Mouse (Mus musculus): ENCODE results near the gene Ehmt2. TPM values are rescaled to one million over a fixed set of nuclear protein-coding genes. Genes with fewer than 3 reads are reported as not detected.

The Ehmt2 gene
- polyA plus RNA-seq, 1 experiment from 2014 or later, result 50.9 TPM

- H3K9me3 ChIP-seq (ENCODE audit: control insufficient read depth, low read length), result no peaks in the 10 kb centered on the region
- no peaks in the 10 kb centered on the region for H3K27me3 ChIP-seq (replicated peaks; ENCODE audit: control insufficient read depth, insufficient read depth, low read length)
- no peaks in the 10 kb centered on the region for H3K36me3 ChIP-seq (ENCODE audit: control insufficient read depth, insufficient read depth, low read length)
- H3K9ac ChIP-seq (ENCODE audit: low read depth, low read length), result no peak overlapping the region
- H3K4me3 ChIP-seq (ENCODE audit: low read depth, low read length), result no peak overlapping the region
- ATAC-seq (replicated peaks; ENCODE audit: low FRiP score) (no peak), DNase-seq (ENCODE audit: low spot score) (no peak)
- H3K27ac ChIP-seq (ENCODE audit: low read depth, low read length), result no peak overlapping the region
- H3K4me1 ChIP-seq (replicated peaks; ENCODE audit: control insufficient read depth, insufficient read depth, low read length), result peaks cover 9% of the 10 kb centered on the region; the same call in 1 of the 2 replicates
- 62% methylated on average over 6 of the region's 6 CpGs for WGBS
- 0 out of 2 replicates have a peak overlapping the region, but pooled peaks have one; percentile 20 for H3K4me2 ChIP-seq
Measured at GRCm38 (mm10) chr17:34884704-34885103, 13.6 kb upstream of the Ehmt2 start.

- Histone ChIP-seq H3K4me2 (no peak overlapping the region), H3K36me3 (ENCODE audit: control insufficient read depth, insufficient read depth, low read length) (no peaks in the 10 kb centered on the region), H3K9ac (ENCODE audit: low read depth, low read length) (no peak overlapping the region), H3K4me1 (replicated peaks; ENCODE audit: control insufficient read depth, insufficient read depth, low read length) (peaks cover 9% of the 10 kb centered on the region; the same call in 1 of the 2 replicates), H3K4me3 (ENCODE audit: low read depth, low read length) (no peak overlapping the region), H3K27ac (ENCODE audit: low read depth, low read length) (no peak overlapping the region), H3K27me3 (replicated peaks; ENCODE audit: control insufficient read depth, insufficient read depth, low read length) (no peaks in the 10 kb centered on the region), H3K9me3 (ENCODE audit: control insufficient read depth, low read length) (no peaks in the 10 kb centered on the region)
- ATAC-seq (replicated peaks; ENCODE audit: low FRiP score) (no peak), DNase-seq (ENCODE audit: low spot score) (no peak)
- 79% methylated on average over 3 of the region's 3 CpGs for WGBS
Measured at GRCm38 (mm10) chr17:34885615-34886014, 12.7 kb upstream of the Ehmt2 start.

GRCm38 (mm10) chr17:34887942-34888341 is 10.3 kb upstream of the Ehmt2 start:
- H3K9me3 ChIP-seq (ENCODE audit: control insufficient read depth, low read length), result no peaks in the 10 kb centered on the region
- no peak for ATAC-seq (replicated peaks; ENCODE audit: low FRiP score)
- no peak for DNase-seq (ENCODE audit: low spot score)
- H3K9ac ChIP-seq (ENCODE audit: low read depth, low read length), result no peak overlapping the region
- H3K27me3 ChIP-seq (replicated peaks; ENCODE audit: control insufficient read depth, insufficient read depth, low read length), result no peaks in the 10 kb centered on the region
- H3K4me1 ChIP-seq (replicated peaks; ENCODE audit: control insufficient read depth, insufficient read depth, low read length), result peaks cover 7% of the 10 kb centered on the region; the same call in 1 of the 2 replicates
- H3K27ac ChIP-seq (ENCODE audit: low read depth, low read length), result no peak overlapping the region
- H3K4me2 ChIP-seq, result no peak overlapping the region
- WGBS, result 78% methylated on average over 5 of the region's 5 CpGs
- no peak overlapping the region for H3K4me3 ChIP-seq (ENCODE audit: low read depth, low read length)
- no peaks in the 10 kb centered on the region for H3K36me3 ChIP-seq (ENCODE audit: control insufficient read depth, insufficient read depth, low read length)

- H3K27ac ChIP-seq (ENCODE audit: low read depth, low read length), result no peak overlapping the region
- no peaks in the 10 kb centered on the region for H3K9me3 ChIP-seq (ENCODE audit: control insufficient read depth, low read length)
- peaks cover 13% of the 10 kb centered on the region for H3K4me1 ChIP-seq (replicated peaks; ENCODE audit: control insufficient read depth, insufficient read depth, low read length)
- no peak for ATAC-seq (replicated peaks; ENCODE audit: low FRiP score)
- no peaks in the 10 kb centered on the region for H3K27me3 ChIP-seq (replicated peaks; ENCODE audit: control insufficient read depth, insufficient read depth, low read length)
- 85% methylated on average over 12 of the region's 12 CpGs for WGBS
- no peaks in the 10 kb centered on the region for H3K36me3 ChIP-seq (ENCODE audit: control insufficient read depth, insufficient read depth, low read length)
- H3K9ac ChIP-seq (ENCODE audit: low read depth, low read length), result no peak overlapping the region
- H3K4me3 ChIP-seq (ENCODE audit: low read depth, low read length), result no peak overlapping the region
- DNase-seq (ENCODE audit: low spot score), result no peak
- H3K4me2 ChIP-seq, result no peak overlapping the region
Measured at GRCm38 (mm10) chr17:34890074-34890743, 8.1 kb upstream of the Ehmt2 start.

GRCm38 (mm10) chr17:34891377-34891776 is 6.9 kb upstream of the Ehmt2 start:
- Histone ChIP-seq H3K9ac (ENCODE audit: low read depth, low read length) (no peak overlapping the region), H3K36me3 (ENCODE audit: control insufficient read depth, insufficient read depth, low read length) (peaks cover 4% of the 10 kb centered on the region), H3K4me3 (ENCODE audit: low read depth, low read length) (no peak overlapping the region), H3K4me1 (replicated peaks; ENCODE audit: control insufficient read depth, insufficient read depth, low read length) (peaks cover 21% of the 10 kb centered on the region), H3K27me3 (replicated peaks; ENCODE audit: control insufficient read depth, insufficient read depth, low read length) (no peaks in the 10 kb centered on the region), H3K27ac (ENCODE audit: low read depth, low read length) (no peak overlapping the region), H3K9me3 (ENCODE audit: control insufficient read depth, low read length) (peaks cover 3% of the 10 kb centered on the region; the same call in 1 of the 2 replicates), H3K4me2 (no peak overlapping the region)
- WGBS, result 92% methylated on average over 2 of the region's 2 CpGs
- DNase-seq (ENCODE audit: low spot score), result no peak
- ATAC-seq (replicated peaks; ENCODE audit: low FRiP score), result no peak

- Histone ChIP-seq H3K4me2 (peak overlapping the region; percentile 97), H3K27ac (ENCODE audit: low read depth, low read length) (peak overlapping the region; percentile 82), H3K4me3 (ENCODE audit: low read depth, low read length) (peak overlapping the region; percentile 91; the same call in 1 of the 2 replicates), H3K9ac (ENCODE audit: low read depth, low read length) (peak overlapping the region; percentile 93), H3K4me1 (replicated peaks; ENCODE audit: control insufficient read depth, insufficient read depth, low read length) (peaks cover 33% of the 10 kb centered on the region), H3K27me3 (replicated peaks; ENCODE audit: control insufficient read depth, insufficient read depth, low read length) (no peaks in the 10 kb centered on the region), H3K36me3 (ENCODE audit: control insufficient read depth, insufficient read depth, low read length) (peaks cover 6% of the 10 kb centered on the region), H3K9me3 (ENCODE audit: control insufficient read depth, low read length) (peaks cover 4% of the 10 kb centered on the region; the same call in 1 of the 2 replicates)
- ATAC-seq (replicated peaks; ENCODE audit: low FRiP score) (no peak), DNase-seq (ENCODE audit: low spot score) (no peak)
- 76% methylated on average over 12 of the region's 12 CpGs for WGBS
Measured at GRCm38 (mm10) chr17:34893072-34893824, 5.0 kb upstream of the Ehmt2 start.

GRCm38 (mm10) chr17:34894074-34894597 is 4.1 kb upstream of the Ehmt2 start:
- 1% methylated on average over 40 of the region's 51 CpGs for WGBS

GRCm38 (mm10) chr17:34894801-34895530 is 3.3 kb upstream of the Ehmt2 start:
- peaks cover 6% of the 10 kb centered on the region for H3K36me3 ChIP-seq (ENCODE audit: control insufficient read depth, insufficient read depth, low read length)
- peak overlapping the region; percentile 93 for H3K9ac ChIP-seq (ENCODE audit: low read depth, low read length)
- DNase-seq (ENCODE audit: low spot score) (peak; percentile 67), ATAC-seq (replicated peaks; ENCODE audit: low FRiP score) (no peak)
- peak overlapping the region; percentile 96 for H3K27ac ChIP-seq (ENCODE audit: low read depth, low read length)
- WGBS, result 14% methylated on average over 49 of the region's 51 CpGs
- peaks cover 33% of the 10 kb centered on the region for H3K4me1 ChIP-seq (replicated peaks; ENCODE audit: control insufficient read depth, insufficient read depth, low read length)
- peak overlapping the region; percentile 91 for H3K4me3 ChIP-seq (ENCODE audit: low read depth, low read length)
- H3K4me2 ChIP-seq, result peak overlapping the region; percentile 97
- no peaks in the 10 kb centered on the region for H3K27me3 ChIP-seq (replicated peaks; ENCODE audit: control insufficient read depth, insufficient read depth, low read length)
- peaks cover 4% of the 10 kb centered on the region; the same call in 1 of the 2 replicates for H3K9me3 ChIP-seq (ENCODE audit: control insufficient read depth, low read length)

More at GRCm38 (mm10) chr17:34894074-34894597, 4.1 kb upstream of the Ehmt2 start:
- Histone ChIP-seq H3K27ac (ENCODE audit: low read depth, low read length) (peak overlapping the region; percentile 96), H3K27me3 (replicated peaks; ENCODE audit: control insufficient read depth, insufficient read depth, low read length) (no peaks in the 10 kb centered on the region), H3K4me2 (peak overlapping the region; percentile 97), H3K36me3 (ENCODE audit: control insufficient read depth, insufficient read depth, low read length) (peaks cover 6% of the 10 kb centered on the region), H3K4me3 (ENCODE audit: low read depth, low read length) (peak overlapping the region; percentile 91), H3K9me3 (ENCODE audit: control insufficient read depth, low read length) (peaks cover 4% of the 10 kb centered on the region; the same call in 1 of the 2 replicates), H3K4me1 (replicated peaks; ENCODE audit: control insufficient read depth, insufficient read depth, low read length) (peaks cover 33% of the 10 kb centered on the region), H3K9ac (ENCODE audit: low read depth, low read length) (peak overlapping the region; percentile 93)
- ATAC-seq (replicated peaks; ENCODE audit: low FRiP score) (peak; percentile 79), DNase-seq (ENCODE audit: low spot score) (peak; percentile 98)
